Mouse (Mus musculus) erythroblast, embryonic 14.5 days (primary cell): ENCODE data around the gene Grm1.

Experiments
- GATA1 ChIP-seq: IDR thresholded peaks from 2 replicates; pipeline ENCODE4 v1.6.1; 2012; ENCODE audit warnings: low read length, inconsistent platforms, mixed read lengths
- TAL1 ChIP-seq: IDR thresholded peaks from 3 replicates; pipeline ENCODE4 v1.6.1; 2012; ENCODE audit warnings: low read length, inconsistent platforms, mixed read lengths

DNA sequence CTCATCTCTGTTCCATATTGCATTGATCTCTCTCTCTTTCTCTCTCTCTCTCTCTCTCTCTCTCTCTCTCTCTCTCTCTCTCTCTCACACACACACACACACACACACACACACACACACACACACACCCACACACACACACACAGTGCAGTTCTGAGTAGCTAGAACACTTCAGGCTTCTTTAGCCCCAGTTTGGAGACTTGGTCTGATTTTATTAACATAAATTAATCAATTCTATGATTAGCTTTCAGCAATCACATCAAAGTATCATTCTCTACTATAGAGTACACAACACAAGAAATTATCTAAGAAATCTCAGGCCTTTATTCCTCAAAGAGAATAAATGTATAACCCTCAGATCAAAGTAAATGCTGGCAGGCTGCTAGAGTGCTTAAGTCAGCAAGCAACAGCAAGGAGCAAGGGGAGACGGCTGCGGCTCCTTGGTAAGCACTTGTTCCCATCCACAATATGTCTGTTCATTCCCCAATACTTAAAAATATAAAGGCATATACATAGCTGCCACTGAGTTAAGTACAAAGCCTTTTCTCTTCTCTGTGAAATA, 63.1 kb downstream of the Grm1 start:
- TF ChIP-seq GATA1 (no peak), TAL1 (no peak)
